Mouse (Mus musculus): ENCODE data around the gene Adamts17.

Adamts17 gene

GRCm38 (mm10) chr7:67031284-67031683, 191.7 kb downstream of the Adamts17 start:
- no peak for DNase-seq (ENCODE audit: low read depth, low spot score)

DNA sequence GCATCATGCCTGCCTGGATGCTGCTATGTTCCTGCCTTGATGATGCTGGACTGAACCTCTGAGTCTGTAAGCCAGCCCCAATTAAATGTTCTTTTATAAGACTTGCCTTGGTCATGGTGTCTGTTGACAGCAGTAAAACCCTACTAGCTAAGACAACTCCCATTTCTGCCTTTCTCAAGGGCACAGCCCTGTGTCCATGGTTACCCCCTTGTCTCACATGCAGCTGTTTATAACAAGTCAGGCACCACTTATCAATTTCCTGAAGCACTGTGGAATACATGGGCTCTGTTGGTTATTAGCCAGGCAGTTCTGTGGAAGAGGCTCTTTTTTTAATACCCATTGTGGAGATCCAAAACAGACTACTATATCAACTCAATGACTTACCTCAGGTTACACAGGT, 193.1 kb downstream of the Adamts17 start:
- DNase-seq (ENCODE audit: low read depth, low spot score) = no peak

GRCm38 (mm10) chr7:67034369-67034768, 194.8 kb downstream of the Adamts17 start:
- no peak for DNase-seq (ENCODE audit: low read depth, low spot score)

DNA sequence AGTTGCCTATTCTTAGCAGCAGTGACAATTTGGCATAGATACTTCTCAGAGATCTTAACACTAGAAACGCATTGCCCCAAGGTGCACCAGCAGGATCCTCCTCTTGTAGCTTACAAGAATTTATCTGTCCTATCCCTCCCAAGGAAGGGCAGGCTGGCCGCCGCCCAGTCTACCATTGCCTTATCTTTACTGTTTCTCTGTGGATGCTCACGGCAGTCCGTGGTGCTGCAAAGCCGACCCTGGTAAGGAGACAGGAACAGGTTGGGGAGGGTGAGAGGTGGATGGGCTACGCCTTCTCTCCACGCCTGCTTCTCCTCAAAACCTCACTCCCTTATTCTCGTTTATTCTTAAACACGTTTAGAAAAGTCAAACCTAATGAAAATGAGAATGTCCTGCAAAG, 195.7 kb downstream of the Adamts17 start:
- DNase-seq (ENCODE audit: low read depth, low spot score) = no peak

DNA sequence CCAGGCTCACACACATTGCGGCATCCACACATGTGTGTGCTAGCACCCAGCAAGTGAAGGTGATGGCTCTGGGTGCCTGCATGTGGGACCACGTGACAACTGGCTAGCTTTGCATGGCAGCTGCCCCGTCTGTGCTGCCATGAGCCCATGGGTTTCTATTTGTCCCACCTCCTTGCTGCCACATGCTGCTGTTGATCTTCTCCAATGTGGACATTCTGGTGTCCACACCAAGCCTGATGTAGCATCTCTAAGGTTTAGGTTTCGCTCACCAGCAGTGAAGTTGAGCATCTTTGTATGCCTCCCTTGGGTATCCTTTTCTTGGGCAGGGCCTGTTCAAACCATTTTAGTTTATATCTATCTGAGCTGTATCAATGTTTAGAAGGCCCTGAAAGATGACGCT, 196.1 kb downstream of the Adamts17 start:
- DNase-seq (ENCODE audit: low read depth, low spot score) = no peak

GRCm38 (mm10) chr7:67036502-67037485, 197.3 kb downstream of the Adamts17 start:
- DNase-seq (ENCODE audit: low read depth, low spot score) = no peak

DNA sequence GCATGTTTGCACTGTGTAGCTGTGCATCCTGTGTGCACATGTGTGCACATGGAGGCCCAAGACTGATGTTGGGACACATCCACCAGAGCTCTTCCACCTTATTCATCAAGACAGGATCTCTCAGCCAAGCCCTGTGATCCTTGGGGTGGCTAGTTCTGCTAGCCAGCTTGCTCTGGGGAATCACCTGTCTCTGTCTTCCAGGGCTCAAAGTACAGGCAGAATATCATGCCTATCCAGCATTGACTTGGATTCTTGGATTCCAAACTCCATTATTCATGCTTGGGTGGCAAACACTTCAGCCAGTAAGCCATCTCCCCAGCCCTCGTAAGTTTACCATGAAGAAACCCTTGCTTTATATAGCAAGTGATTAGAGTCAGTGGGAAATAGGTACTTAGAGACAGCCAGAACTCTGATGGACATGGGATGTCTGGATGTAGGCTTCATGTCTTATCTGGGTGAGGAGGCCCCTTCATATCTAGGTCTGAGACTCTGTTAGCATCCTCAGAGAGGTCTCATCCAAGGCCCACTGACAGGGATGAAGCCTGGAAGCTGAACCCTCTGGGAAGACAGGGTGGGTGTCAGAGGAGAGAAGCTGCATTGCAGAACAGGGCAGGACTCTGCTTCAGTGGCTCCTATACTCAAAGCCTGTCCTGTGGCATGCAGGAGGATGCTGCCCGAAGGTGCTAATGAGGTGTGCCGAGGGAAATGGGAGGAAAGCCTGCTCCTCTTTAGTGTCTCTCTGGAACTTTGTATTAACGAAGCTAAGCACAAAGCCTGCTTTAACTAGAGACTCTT, 198.4 kb downstream of the Adamts17 start:
- no peak for DNase-seq (ENCODE audit: low read depth, low spot score)

DNA sequence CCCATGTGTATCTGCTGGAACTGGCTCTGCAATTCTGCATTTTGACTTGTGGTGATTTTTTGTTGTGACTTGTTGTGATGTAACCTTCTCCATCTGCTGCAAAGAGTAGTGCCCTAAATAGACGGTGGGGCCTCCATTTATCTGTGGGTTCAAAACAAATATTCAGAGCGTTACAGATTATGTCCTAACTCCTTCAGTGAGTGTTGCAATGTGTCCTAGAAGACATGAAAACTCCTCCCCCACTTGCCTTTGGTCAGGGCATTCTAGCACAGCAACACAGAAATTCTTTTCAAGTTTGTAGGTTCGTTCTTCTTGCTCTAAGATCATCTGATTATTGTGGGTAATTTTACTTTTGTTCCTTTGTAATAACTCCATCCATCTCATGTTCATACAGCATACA, 199.6 kb downstream of the Adamts17 start:
- no peak for DNase-seq (ENCODE audit: low read depth, low spot score)

DNA sequence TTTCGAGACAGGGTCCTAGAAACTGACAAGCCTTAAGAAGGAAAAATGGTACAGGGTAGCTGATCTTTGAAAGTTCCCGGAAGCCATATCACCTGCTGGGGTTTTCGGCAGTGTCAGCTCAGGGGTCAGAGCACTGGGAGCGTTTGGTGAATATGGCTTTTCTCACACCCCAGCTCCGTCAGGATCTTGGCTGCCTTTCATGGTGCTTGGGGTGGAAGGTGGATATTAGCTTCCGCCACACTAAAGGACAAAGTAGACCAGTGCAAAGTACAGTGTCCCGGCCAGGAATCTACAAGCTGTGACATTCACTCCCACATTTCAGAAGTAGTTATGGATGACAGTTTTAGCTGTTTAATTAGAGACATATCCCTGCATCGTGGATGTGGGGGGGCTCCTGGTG, 200.3 kb downstream of the Adamts17 start:
- DNase-seq (ENCODE audit: low read depth, low spot score) = no peak

- DNase-seq (ENCODE audit: low read depth, low spot score) = no peak
Measured at GRCm38 (mm10) chr7:67041685-67042084, 202.2 kb downstream of the Adamts17 start.

DNA sequence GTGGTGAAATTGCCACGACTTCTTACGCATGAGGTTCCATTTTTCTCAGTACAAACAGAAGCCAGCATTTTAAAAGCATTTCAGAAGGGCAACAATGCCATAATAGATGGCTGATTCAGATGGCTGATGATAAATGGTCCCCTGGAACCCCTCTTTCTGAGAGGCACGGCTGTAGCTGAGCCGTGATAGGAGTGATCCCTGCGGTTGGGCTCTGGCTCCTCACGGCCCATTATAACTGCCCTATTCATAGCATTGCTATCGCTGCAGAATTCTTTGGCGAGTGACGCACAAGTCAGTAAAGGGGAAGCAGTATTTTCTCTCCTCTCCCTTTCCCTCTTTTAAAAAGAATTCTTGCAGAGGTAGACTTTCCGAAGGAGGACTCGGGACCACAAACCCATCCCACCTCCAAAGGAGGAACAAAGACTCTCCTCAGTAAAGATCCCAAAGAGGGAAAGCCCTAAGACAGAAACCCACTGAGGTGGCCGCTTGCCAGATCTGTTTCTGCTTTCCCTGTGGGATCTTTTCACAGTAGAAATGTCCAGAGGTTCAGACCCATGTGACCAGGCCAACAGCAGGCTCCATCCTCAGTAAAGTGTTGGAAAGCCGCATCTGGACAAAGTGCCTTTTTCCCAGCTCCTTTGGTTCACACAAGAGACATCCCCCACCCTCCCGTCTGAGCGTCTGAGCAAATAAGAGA, 204.7 kb downstream of the Adamts17 start:
- DNase-seq (ENCODE audit: low read depth, low spot score) = no peak

DNA sequence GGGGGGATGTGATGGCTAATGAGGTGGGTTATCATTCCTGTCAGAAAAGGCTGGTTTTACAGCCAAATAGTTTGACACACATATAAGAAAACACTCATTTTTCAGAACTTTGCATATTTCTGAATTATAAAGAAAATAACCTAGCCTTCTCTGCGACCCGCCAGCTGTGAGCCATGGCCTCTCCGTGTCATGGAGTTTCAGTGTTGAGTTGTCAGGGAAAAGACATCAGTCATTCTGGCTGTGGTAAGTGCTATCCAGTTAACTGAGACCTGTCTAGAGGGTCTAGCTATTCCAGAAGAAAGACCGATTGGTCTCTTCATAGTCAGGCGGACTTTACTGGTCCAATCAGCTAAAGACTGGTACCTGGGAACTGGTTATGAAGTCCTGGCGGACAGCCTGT, 205.7 kb downstream of the Adamts17 start:
- no peak for DNase-seq (ENCODE audit: low read depth, low spot score)

GRCm38 (mm10) chr7:67049206-67049605, 209.7 kb downstream of the Adamts17 start:
- no peak for DNase-seq (ENCODE audit: low read depth, low spot score)

DNA sequence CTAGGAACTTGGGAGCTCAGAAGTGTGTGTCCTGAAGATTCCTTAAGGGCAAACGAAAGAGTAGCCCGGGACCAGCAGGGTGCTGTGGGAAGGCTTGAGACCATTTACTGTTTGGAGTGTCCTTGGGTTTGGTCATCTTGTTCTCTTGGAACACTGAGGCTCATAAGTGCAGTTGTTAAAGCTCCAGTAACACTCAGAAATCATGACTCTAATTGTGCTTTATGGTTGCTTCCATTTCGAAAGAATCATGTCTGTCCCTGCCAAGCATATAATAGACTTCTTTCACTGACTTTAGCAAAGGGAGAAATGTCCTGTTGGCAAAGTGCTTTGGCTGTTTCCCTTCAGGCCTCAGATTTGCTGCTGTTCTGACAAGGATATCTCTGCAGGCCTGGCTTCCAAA, 210.9 kb downstream of the Adamts17 start:
- DNase-seq (ENCODE audit: low read depth, low spot score) = no peak

DNA sequence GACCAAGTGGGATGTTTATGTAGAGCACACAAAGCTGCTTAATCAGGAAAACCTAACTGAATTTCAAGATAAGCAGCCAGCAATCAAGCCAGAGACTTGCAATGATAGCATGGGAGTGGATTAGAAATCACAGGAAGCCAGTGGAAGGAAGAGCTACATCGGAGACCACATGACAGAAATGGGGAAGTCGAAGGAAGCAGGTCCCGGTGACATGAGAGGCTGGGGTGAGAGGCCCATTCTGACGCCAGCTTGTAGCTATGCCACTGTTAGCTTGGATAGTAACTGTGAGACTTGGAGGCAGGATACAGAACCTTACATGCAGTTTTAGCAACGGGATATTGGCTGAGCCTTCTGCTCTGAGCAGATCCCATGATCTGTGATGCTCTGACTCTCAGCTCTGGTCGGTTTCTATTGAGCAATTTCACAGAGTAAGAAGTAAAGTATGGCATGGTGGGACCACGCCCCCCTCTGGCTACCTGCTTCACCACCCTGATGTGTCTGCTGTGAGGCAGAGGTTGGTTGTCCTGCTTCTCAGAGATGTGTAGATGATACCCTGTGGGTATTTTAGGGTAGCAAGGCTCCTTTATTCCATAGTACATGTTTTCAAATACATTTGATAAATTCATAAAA, 211.7 kb downstream of the Adamts17 start:
- no peak for DNase-seq (ENCODE audit: low read depth, low spot score)

DNA sequence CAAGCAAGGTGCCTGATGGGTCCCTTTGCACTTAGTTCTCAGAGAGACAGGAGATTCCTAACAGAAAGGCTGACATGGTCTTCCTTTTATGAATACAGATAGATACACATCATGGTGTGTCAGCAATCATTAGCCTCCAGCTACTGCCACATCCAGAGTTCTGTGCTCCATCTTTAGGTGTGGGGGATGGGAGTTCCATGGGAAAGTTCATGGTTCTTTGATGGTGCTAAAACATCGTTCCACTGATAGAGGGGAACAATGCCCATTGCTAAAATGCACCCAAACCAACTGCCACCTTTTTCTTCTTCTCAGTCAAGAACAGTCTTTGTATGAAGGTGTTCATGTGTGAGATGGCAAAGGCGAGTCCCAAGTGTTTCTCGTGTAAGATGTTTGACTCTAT, 215.3 kb downstream of the Adamts17 start:
- no peak for DNase-seq (ENCODE audit: low read depth, low spot score)

DNA sequence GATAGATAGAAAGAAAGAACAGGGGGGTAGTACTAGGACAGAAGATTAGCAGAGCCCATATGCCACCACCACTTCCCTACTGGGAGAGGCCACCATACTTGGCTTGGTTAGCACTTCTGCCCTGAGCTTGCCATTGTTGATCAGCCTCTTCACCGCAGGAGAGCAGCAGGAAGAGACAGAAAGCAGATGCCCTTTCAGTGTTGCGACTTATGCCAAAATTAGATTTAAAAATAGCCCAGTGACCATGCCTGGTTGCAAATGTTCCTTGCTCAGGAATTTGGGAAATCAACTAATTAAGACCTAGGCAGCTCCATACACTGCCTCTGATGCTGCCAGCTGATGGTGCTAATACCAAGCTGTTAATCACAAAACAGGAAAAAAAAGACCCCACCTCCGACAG, 216.0 kb downstream of the Adamts17 start:
- no peak for DNase-seq (ENCODE audit: low read depth, low spot score)

DNA sequence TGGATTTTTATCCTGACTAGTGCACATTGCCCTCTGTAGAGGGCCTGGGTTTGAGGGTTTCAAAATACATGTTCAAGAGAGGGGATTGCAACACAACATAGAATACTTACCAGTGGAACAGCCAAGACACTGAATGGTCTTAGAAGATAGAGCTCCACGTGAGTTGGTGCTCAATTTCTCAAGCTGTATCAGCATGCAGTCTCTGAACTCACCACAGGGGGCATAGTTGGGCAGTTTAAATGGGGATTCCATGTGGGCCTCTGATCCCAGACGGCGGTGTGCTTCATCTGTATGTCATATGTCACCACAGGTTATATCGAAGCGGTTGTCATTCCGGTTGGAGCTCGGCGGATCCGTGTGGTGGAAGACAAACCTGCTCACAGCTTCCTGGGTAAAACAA, 222.2 kb downstream of the Adamts17 start:
- DNase-seq (ENCODE audit: low read depth, low spot score) = peak; percentile 37

GRCm38 (mm10) chr7:67062571-67062970, 223.0 kb downstream of the Adamts17 start:
- DNase-seq (ENCODE audit: low read depth, low spot score) = no peak

- no peak for DNase-seq (ENCODE audit: low read depth, low spot score)
Measured at GRCm38 (mm10) chr7:67064627-67065305, 225.2 kb downstream of the Adamts17 start.

DNA sequence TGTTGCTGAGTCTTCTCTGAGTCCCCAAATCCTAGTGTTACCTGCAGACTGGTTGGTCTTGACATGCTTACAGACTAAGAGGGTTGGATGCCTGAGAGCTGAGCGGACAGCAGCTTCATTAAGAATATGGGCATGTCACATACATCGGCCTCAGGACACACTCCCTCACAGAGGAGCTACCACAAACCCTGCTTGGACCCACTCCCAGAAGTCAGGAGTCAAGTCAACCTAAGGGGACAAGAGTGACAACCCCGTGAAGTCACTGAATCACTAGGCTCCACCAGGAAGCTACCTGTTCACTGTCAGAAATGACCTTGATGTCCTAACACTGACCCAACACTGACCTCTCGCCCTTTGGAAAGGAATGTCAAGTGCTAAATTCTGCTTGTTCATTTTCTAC, 226.1 kb downstream of the Adamts17 start:
- no peak for DNase-seq (ENCODE audit: low read depth, low spot score)

All from A20 (cell line).